Mouse (Mus musculus) spleen, postnatal 14 days (tissue): ENCODE measurements around the gene Scaf4.
A peak's percentile ranks its signal among the peaks of the same experiment; 100 is the strongest.
"Not testable (repeated sequence)": the region's sequence is repeated elsewhere in the genome, so short reads cannot be mapped to it uniquely, and the experiment has no call there.

Source experiments
- DNase-seq, 2 experiments: peaks; one replicate each; pipeline ENCODE4 v3.0.0; 2021 to 2022; ENCODE audit warnings: low spot score in 2 of 2

The Scaf4 gene

GRCm38 (mm10) chr16:90291675-90292074 lies 7.4 kb upstream of the Scaf4 start:
- DNase-seq = no peak

- DNase-seq = no peak
These were observed 6.7 kb upstream of the Scaf4 start for GRCm38 (mm10) chr16:90290962-90291361.

- no peak for DNase-seq
These were observed 613 bp upstream of the Scaf4 start for GRCm38 (mm10) chr16:90284916-90285315.

- DNase-seq = peak; percentile 15 to 37
These were observed 918 bp downstream of the Scaf4 start for GRCm38 (mm10) chr16:90283266-90283904.

- no peak for DNase-seq
These were observed 1.6 kb downstream of the Scaf4 start for GRCm38 (mm10) chr16:90282620-90283265.

GRCm38 (mm10) chr16:90281406-90281805 lies 2.9 kb downstream of the Scaf4 start:
- DNase-seq = no peak

- DNase-seq = no peak
These were observed 3.3 kb downstream of the Scaf4 start for GRCm38 (mm10) chr16:90280989-90281388.

- no peak for DNase-seq
These were observed 3.8 kb downstream of the Scaf4 start for GRCm38 (mm10) chr16:90280515-90280914.

GRCm38 (mm10) chr16:90279058-90279457 lies 5.2 kb downstream of the Scaf4 start:
- DNase-seq = no peak

GRCm38 (mm10) chr16:90275521-90275920 lies 8.8 kb downstream of the Scaf4 start:
- no peak for DNase-seq

- DNase-seq = no peak
These were observed 17.7 kb downstream of the Scaf4 start for GRCm38 (mm10) chr16:90266581-90266980.

GRCm38 (mm10) chr16:90265106-90265505 lies 19.2 kb downstream of the Scaf4 start:
- DNase-seq = no peak

GRCm38 (mm10) chr16:90264021-90264420 lies 20.3 kb downstream of the Scaf4 start:
- no peak for DNase-seq

GRCm38 (mm10) chr16:90261791-90262190 lies 22.5 kb downstream of the Scaf4 start:
- no peak for DNase-seq

GRCm38 (mm10) chr16:90260097-90260496 lies 24.2 kb downstream of the Scaf4 start:
- no peak for DNase-seq

- DNase-seq = no peak
These were observed 24.7 kb downstream of the Scaf4 start for GRCm38 (mm10) chr16:90259623-90260022.

- no peak for DNase-seq
These were observed 25.4 kb downstream of the Scaf4 start for GRCm38 (mm10) chr16:90258950-90259349.

- DNase-seq = no peak
These were observed 31.8 kb downstream of the Scaf4 start for GRCm38 (mm10) chr16:90252521-90252920.

GRCm38 (mm10) chr16:90251256-90251655 lies 33.0 kb downstream of the Scaf4 start:
- DNase-seq = not testable (repeated sequence)

GRCm38 (mm10) chr16:90250099-90250498 lies 34.2 kb downstream of the Scaf4 start:
- no peak for DNase-seq

GRCm38 (mm10) chr16:90242426-90243304 lies 41.6 kb downstream of the Scaf4 start:
- no peak for DNase-seq

- DNase-seq = no peak
These were observed 42.4 kb downstream of the Scaf4 start for GRCm38 (mm10) chr16:90241875-90242274.
